Mouse (Mus musculus): ENCODE measurements at regions not wholly inside any gene's neighbourhood (a gene's known extent, or its start where the extent isn't known, plus 50 kb on each side); places are given as distances from the start of the nearest gene placed in this dataset.

DNA sequence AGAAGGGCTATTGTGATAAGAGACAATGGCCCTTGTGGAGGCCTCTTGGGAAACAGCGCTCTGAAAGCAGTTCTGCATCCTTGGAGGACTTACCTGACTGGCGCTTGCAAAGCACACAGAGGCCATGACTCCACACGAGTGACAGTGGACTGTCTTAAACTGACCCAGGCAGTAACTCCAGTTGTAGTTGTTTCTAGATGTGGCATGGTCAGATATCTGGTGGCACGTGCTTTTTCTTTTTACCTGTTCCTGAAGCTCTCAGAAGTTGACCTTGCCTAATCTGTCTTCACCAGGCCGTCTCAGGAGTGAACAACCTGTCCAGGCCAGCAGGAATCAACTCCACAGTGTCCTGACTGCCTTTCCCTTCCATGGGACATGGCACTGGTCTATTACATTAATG is 129.6 kb upstream of the Fbxo11 start:
- no peaks in the 10 kb centered on the region for H3K36me3 ChIP-seq (ENCODE audit: control insufficient read depth)
- H3K4me3 ChIP-seq (replicated peaks) = no peak overlapping the region
- H3K27me3 ChIP-seq (ENCODE audit: control insufficient read depth) = no peaks in the 10 kb centered on the region
- H3K9me3 ChIP-seq (ENCODE audit: control insufficient read depth, low read length) = no peaks in the 10 kb centered on the region
- TF ChIP-seq TAL1 (IDR thresholded peaks at IDR 0.05; ENCODE audit: low read length) (no peak), GATA1 (IDR thresholded peaks at IDR 0.05; ENCODE audit: low read length) (no peak)
- H3K4me1 ChIP-seq (ENCODE audit: control insufficient read depth) = no peaks in the 10 kb centered on the region

DNA sequence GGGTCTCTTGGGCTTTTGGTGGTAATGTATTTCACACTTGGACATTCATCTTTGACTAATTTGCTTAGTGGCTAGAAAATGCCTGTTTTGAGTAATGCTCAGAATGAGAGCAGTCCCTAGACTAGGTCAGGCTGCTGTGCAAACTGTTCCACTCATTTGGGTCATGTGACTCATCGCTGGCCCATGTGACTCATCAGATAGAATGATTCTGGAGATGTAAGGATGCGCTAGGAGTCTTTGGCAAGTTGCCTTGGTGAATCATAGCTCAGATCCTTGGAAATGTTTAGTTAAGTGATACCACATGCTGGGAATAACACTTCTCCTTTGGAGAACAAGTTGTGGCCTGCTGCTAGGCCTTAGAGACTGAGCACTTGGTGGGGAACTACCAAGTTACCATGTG is 130.2 kb upstream of the Fbxo11 start:
- TF ChIP-seq GATA1 (IDR thresholded peaks at IDR 0.05; ENCODE audit: low read length) (no peak), TAL1 (IDR thresholded peaks at IDR 0.05; ENCODE audit: low read length) (no peak)
- no peaks in the 10 kb centered on the region for H3K9me3 ChIP-seq (ENCODE audit: control insufficient read depth, low read length)
- no peaks in the 10 kb centered on the region for H3K4me1 ChIP-seq (ENCODE audit: control insufficient read depth)
- no peak overlapping the region for H3K4me3 ChIP-seq (replicated peaks)
- no peaks in the 10 kb centered on the region for H3K36me3 ChIP-seq (ENCODE audit: control insufficient read depth)
- H3K27me3 ChIP-seq (ENCODE audit: control insufficient read depth) = no peaks in the 10 kb centered on the region

DNA sequence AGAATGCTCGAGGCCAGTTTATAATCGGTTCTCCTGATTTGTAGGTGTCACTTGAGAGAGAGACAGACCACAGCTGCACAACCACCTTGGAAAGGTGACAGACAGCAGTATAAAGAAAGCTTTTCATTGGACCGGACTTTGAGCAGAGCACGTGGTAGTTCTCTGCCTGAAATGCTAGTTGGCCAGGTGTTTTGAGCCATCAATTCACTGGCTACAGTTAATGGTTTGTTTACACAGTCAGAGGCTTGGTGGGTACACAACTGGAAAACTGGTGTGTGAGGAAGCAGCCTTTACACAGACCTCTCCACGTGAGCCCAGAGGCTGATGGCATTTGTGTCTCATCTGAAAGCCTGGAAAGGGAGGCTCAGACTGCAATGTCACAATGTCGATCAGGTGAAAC is 130.8 kb upstream of the Fbxo11 start:
- Histone ChIP-seq H3K4me3 (replicated peaks) (no peak overlapping the region), H3K9me3 (ENCODE audit: control insufficient read depth, low read length) (no peaks in the 10 kb centered on the region), H3K27me3 (ENCODE audit: control insufficient read depth) (no peaks in the 10 kb centered on the region), H3K4me1 (ENCODE audit: control insufficient read depth) (no peaks in the 10 kb centered on the region), H3K36me3 (ENCODE audit: control insufficient read depth) (no peaks in the 10 kb centered on the region)
- TF ChIP-seq GATA1 (IDR thresholded peaks at IDR 0.05; ENCODE audit: low read length) = no peak
- TF ChIP-seq TAL1 (IDR thresholded peaks at IDR 0.05; ENCODE audit: low read length) = no peak

DNA sequence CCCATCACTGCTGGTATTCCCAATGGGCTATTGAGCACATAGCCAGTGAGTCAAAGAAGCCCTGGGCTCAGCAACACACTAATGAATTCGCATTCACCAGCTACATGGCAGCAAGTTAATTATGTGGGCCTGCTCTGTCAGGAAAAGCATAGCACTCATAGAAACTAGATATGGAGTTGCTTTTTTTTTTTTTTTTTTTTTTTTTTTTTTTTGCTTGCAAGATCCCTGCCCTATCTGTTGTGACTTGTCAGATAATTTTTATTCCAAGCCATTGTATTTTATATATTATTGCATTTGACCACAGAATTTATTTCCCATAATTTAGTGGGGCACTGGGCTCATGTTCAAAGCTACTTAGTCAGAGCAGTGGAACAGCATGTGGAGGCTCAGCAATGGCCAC is 131.2 kb upstream of the Fbxo11 start:
- Histone ChIP-seq H3K36me3 (ENCODE audit: control insufficient read depth) (no peaks in the 10 kb centered on the region), H3K4me3 (replicated peaks) (no peak overlapping the region), H3K27me3 (ENCODE audit: control insufficient read depth) (no peaks in the 10 kb centered on the region), H3K4me1 (ENCODE audit: control insufficient read depth) (no peaks in the 10 kb centered on the region), H3K9me3 (ENCODE audit: control insufficient read depth, low read length) (no peaks in the 10 kb centered on the region)
- TF ChIP-seq GATA1 (IDR thresholded peaks at IDR 0.05; ENCODE audit: low read length) (no peak), TAL1 (IDR thresholded peaks at IDR 0.05; ENCODE audit: low read length) (no peak)

DNA sequence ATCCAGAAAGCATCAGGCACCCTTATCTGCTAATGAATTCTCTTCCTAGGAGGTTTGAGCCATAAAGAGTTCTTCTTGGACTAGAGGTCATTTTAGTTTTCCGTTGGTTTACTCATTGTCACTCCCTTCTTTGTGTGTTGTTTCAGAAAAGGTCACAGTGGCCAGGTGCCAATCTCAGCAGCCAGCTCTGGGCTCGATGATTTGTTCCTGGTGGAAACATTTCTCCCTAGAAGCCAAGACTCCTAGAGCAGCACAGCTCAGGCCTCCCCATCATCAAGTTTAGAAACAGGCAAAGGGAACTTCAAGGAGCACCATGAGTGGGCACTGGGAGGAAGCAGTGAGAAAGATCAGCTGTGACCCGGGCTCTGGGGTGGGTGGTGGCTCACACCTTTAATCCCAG is 132.3 kb upstream of the Fbxo11 start:
- H3K27me3 ChIP-seq (ENCODE audit: control insufficient read depth) = no peaks in the 10 kb centered on the region
- no peak overlapping the region for H3K4me3 ChIP-seq (replicated peaks)
- H3K36me3 ChIP-seq (ENCODE audit: control insufficient read depth) = no peaks in the 10 kb centered on the region
- no peaks in the 10 kb centered on the region for H3K9me3 ChIP-seq (ENCODE audit: control insufficient read depth, low read length)
- H3K4me1 ChIP-seq (ENCODE audit: control insufficient read depth) = no peaks in the 10 kb centered on the region
- TF ChIP-seq GATA1 (IDR thresholded peaks at IDR 0.05; ENCODE audit: low read length) (no peak), TAL1 (IDR thresholded peaks at IDR 0.05; ENCODE audit: low read length) (no peak)

DNA sequence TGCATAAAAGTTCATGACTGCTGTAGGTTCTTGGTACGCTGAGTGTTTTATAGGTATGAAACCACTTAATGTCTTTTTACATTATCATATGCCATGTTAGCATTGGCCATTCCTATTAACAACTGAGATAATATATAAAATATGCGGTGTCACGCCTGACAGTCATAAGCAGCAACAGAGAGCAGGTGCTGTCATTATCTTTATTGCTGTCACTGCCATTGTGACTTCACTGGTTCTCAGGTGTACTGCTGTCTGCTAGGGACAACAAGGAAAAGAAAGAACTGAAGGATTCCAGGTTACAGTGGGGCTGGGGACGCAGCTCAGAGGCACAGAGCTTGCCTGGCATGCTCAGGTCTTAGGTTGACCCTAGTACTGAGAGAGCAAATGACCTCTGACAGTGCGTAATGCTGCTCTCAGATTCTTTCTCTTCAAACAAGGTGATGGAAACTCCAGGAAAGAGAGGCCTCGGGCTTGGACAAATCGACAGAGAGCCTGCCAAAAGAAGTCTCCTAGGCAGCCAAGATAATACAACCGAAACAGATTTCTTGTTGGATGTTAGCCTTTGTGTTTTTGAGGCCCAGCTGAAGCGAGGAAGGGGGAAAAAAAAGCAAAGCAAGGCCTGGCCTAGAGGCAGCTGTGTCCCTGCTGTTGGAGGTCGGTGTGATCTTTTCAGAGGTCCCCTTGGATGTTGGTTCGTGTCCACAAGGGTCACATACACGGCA is 136.3 kb upstream of the Fbxo11 start:
- Histone ChIP-seq H3K4me3 (replicated peaks) (no peak overlapping the region), H3K4me1 (ENCODE audit: control insufficient read depth) (no peaks in the 10 kb centered on the region), H3K36me3 (ENCODE audit: control insufficient read depth) (no peaks in the 10 kb centered on the region), H3K27me3 (ENCODE audit: control insufficient read depth) (no peaks in the 10 kb centered on the region), H3K9me3 (ENCODE audit: control insufficient read depth, low read length) (no peaks in the 10 kb centered on the region)
- TF ChIP-seq TAL1 (IDR thresholded peaks at IDR 0.05; ENCODE audit: low read length) (no peak), GATA1 (IDR thresholded peaks at IDR 0.05; ENCODE audit: low read length) (no peak)

DNA sequence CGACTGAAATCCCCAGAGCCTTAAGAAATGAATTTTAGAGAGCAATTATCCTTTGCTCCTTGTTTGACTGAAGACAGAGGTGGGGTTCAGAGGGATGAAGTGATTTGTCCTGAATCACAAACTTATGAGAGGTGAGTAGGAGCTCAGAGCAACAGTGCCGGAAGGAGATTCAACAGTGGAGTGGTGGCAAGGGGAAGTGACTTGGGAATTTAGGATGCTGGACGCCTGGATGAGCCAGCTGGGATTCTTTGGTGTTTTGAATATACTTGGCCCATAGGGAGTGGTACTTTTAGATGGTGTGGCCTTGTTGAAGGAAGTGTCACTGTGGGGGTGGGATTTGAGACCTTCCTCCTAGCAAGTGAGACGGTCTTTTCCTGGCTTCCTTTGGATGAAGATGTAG is 137.1 kb upstream of the Fbxo11 start:
- H3K4me3 ChIP-seq (replicated peaks) = no peak overlapping the region
- H3K9me3 ChIP-seq (ENCODE audit: control insufficient read depth, low read length) = no peaks in the 10 kb centered on the region
- H3K36me3 ChIP-seq (ENCODE audit: control insufficient read depth) = no peaks in the 10 kb centered on the region
- H3K27me3 ChIP-seq (ENCODE audit: control insufficient read depth) = no peaks in the 10 kb centered on the region
- no peaks in the 10 kb centered on the region for H3K4me1 ChIP-seq (ENCODE audit: control insufficient read depth)
- TF ChIP-seq GATA1 (IDR thresholded peaks at IDR 0.05; ENCODE audit: low read length) (no peak), TAL1 (IDR thresholded peaks at IDR 0.05; ENCODE audit: low read length) (no peak)

DNA sequence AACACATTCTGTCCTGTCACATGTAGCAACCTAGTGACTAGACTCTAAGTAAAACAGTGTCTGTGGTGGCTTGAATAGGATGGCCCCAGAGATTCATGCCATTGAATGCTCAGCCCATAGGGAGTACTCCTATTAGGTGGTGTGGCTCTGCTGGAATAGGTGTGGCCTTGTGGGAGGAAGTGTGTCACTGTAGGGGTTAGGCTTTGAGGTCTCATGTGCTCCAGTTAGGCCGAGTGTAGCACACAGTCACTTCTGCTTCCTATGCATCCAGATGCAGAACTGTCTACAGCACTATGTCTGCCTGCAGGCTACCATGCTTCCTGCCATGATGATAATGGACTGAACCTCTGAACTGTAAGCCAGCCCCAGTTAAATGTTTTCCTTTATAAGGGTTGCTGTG is 144.5 kb upstream of the Fbxo11 start:
- no peaks in the 10 kb centered on the region for H3K4me1 ChIP-seq (ENCODE audit: control insufficient read depth)
- no peaks in the 10 kb centered on the region for H3K9me3 ChIP-seq (ENCODE audit: control insufficient read depth, low read length)
- no peak overlapping the region for H3K4me3 ChIP-seq (replicated peaks)
- H3K27me3 ChIP-seq (ENCODE audit: control insufficient read depth) = no peaks in the 10 kb centered on the region
- H3K36me3 ChIP-seq (ENCODE audit: control insufficient read depth) = no peaks in the 10 kb centered on the region
- TF ChIP-seq TAL1 (IDR thresholded peaks at IDR 0.05; ENCODE audit: low read length) (no peak), GATA1 (IDR thresholded peaks at IDR 0.05; ENCODE audit: low read length) (no peak)

DNA sequence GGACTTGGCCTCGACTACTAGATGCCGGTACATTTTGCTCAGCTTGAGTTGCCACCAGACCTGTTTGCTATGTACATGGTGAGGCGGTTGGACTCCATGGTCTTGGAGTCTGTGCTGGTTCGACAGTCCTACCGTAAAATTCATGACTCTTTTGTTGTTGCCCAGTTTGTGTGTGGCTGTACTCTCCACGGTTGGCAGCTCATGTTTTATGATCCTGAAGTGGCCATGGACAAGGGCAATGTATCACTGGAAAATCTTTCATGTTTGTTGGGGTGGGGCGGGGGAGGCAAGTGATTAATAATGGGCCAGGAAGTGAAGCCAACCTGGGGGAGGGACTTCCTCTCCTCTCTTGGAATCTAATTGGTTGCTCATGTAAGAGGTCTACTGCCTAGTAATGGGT is 147.0 kb upstream of the Fbxo11 start:
- no peaks in the 10 kb centered on the region for H3K9me3 ChIP-seq (ENCODE audit: control insufficient read depth, low read length)
- TF ChIP-seq GATA1 (IDR thresholded peaks at IDR 0.05; ENCODE audit: low read length) (no peak), TAL1 (IDR thresholded peaks at IDR 0.05; ENCODE audit: low read length) (no peak)
- H3K36me3 ChIP-seq (ENCODE audit: control insufficient read depth) = no peaks in the 10 kb centered on the region
- H3K4me1 ChIP-seq (ENCODE audit: control insufficient read depth) = no peaks in the 10 kb centered on the region
- no peaks in the 10 kb centered on the region for H3K27me3 ChIP-seq (ENCODE audit: control insufficient read depth)
- no peak overlapping the region for H3K4me3 ChIP-seq (replicated peaks)

DNA sequence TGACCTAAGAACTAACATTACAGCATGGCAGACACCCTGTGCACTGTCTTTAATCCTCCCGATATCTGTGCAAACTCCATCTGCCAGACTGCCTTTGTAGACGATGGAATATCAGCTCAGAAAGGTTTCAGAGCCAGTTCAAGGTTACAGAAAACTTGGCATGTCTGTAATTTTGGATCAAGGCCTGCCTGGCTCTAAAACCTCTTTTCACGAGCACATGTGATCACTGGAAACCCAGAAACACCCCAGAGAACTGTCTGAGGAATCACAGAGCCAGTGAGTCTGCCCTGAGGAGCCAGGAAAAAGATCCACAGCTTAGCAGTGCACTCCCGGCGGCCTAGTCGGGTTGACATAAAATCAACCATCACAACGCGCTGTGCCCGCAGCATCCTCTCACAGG is 149.7 kb upstream of the Fbxo11 start:
- TF ChIP-seq GATA1 (IDR thresholded peaks at IDR 0.05; ENCODE audit: low read length) (no peak), TAL1 (IDR thresholded peaks at IDR 0.05; ENCODE audit: low read length) (no peak)
- H3K4me3 ChIP-seq (replicated peaks) = no peak overlapping the region
- no peaks in the 10 kb centered on the region for H3K36me3 ChIP-seq (ENCODE audit: control insufficient read depth)
- no peaks in the 10 kb centered on the region for H3K9me3 ChIP-seq (ENCODE audit: control insufficient read depth, low read length)
- no peaks in the 10 kb centered on the region for H3K27me3 ChIP-seq (ENCODE audit: control insufficient read depth)
- H3K4me1 ChIP-seq (ENCODE audit: control insufficient read depth) = no peaks in the 10 kb centered on the region
